9 mouse cellular contexts compared by ENCODE assay signal in the genomic region with DNA sequence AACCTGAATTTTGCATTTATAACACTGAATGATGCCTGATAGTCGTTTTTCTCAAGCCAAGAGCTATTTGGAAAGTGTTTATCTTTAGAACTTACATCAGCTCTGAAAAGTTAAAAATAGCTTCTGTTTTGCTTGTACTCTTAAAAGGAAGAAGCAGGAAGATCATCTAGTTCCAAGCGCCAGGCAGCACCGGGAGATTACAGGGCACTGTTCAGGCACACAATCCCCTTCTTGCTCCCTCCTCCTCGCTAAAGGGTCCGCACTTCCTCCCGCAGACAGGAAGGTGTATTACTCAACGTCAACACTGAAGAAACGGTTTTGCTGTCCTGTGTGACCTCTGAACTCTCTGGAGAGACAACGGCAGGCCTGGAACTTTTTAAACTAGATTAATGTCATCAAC. TPM values are rescaled to one million over a fixed set of nuclear protein-coding genes. Genes with fewer than 3 reads are reported as not detected.
DNase-seq lines count a peak whose midpoint lies in the region; ATAC-seq and TF ChIP-seq lines count a peak whose summit lies in the region.
"Had no signal": no experiment of that assay in that cellular context is flagged by ENCODE, and none has a peak within 500 bp of the region (broad histone marks: within the 10 kb centered on the region; RNA-seq: fewer than 3 reads in every experiment).

No protein-coding gene starts in this region.

- H3K36me3 ChIP-seq in heart, postnatal 0 days (replicated peaks; ENCODE audit: control insufficient read depth, insufficient read depth, low read length) = no peaks in the 10 kb centered on the region
- H3K36me3 ChIP-seq in liver, embryonic 16.5 days (ENCODE audit: control insufficient read depth, insufficient read depth) = no peaks in the 10 kb centered on the region
- H3K36me3 ChIP-seq in stomach, postnatal 0 days (ENCODE audit: control insufficient read depth, insufficient read depth, low read length) = no peaks in the 10 kb centered on the region
- no peaks in the 10 kb centered on the region for H3K36me3 ChIP-seq in hindbrain, embryonic 10.5 days
- H3K36me3 ChIP-seq: limb, embryonic 13.5 days had no signal

- peak overlapping the region; percentile 97 for H3K27ac ChIP-seq in heart, postnatal 0 days (ENCODE audit: low read depth)
- H3K27ac ChIP-seq in liver, embryonic 16.5 days (ENCODE audit: low read length) = peak overlapping the region; percentile 42
- peak overlapping the region; percentile 73 for H3K27ac ChIP-seq in stomach, postnatal 0 days (replicated peaks)
- H3K27ac ChIP-seq in hindbrain, embryonic 10.5 days = no peak overlapping the region
- H3K27ac ChIP-seq: limb, embryonic 13.5 days had no signal

- intact Hi-C loops in left cerebral cortex, postnatal 36 days (cut with DNase I) = no loop called here

- DNase-seq in thymus, postnatal 25 days = peak; percentile 16
- no peak for DNase-seq in thymus, postnatal 10 days (ENCODE audit: low spot score in 2 of 2)
- DNase-seq in heart, postnatal 0 days (ENCODE audit: low spot score) = peak; percentile 95
- no peak for DNase-seq in stomach, postnatal 0 days (ENCODE audit: low spot score)
- DNase-seq in spleen, adult 18-20 months = no peak
- DNase-seq in left cerebral cortex, postnatal 36 days (ENCODE audit: low spot score in 2 of 2) = no peak
- DNase-seq in hindbrain, embryonic 10.5 days (ENCODE audit: low spot score) = no peak

- peak overlapping the region; percentile 21 for H3K9ac ChIP-seq in heart, postnatal 0 days (replicated peaks; ENCODE audit: low read depth, low read length)
- H3K9ac ChIP-seq in liver, embryonic 16.5 days (ENCODE audit: low read depth, low read length) = no peak overlapping the region
- no peak overlapping the region for H3K9ac ChIP-seq in stomach, postnatal 0 days (ENCODE audit: low read length)
- H3K9ac ChIP-seq: limb, embryonic 13.5 days had no signal

- H3K9me3 ChIP-seq in heart, postnatal 0 days (replicated peaks; ENCODE audit: control insufficient read depth, low read length) = no peaks in the 10 kb centered on the region
- H3K9me3 ChIP-seq in liver, embryonic 16.5 days (replicated peaks; ENCODE audit: control insufficient read depth, low read length) = no peaks in the 10 kb centered on the region
- H3K9me3 ChIP-seq in stomach, postnatal 0 days (ENCODE audit: control insufficient read depth, low read length) = no peaks in the 10 kb centered on the region
- no peaks in the 10 kb centered on the region for H3K9me3 ChIP-seq in hindbrain, embryonic 10.5 days
- H3K9me3 ChIP-seq: limb, embryonic 13.5 days had no signal

- no peak overlapping the region for H3K4me3 ChIP-seq in heart, postnatal 0 days (ENCODE audit: low read depth, low read length)
- H3K4me3 ChIP-seq in liver, embryonic 16.5 days (ENCODE audit: low read depth, low read length) = no peak overlapping the region
- no peak overlapping the region for H3K4me3 ChIP-seq in stomach, postnatal 0 days (ENCODE audit: low read depth, low read length)
- H3K4me3 ChIP-seq in hindbrain, embryonic 10.5 days = no peak overlapping the region
- H3K4me3 ChIP-seq: limb, embryonic 13.5 days had no signal

- no peaks in the 10 kb centered on the region for H3K27me3 ChIP-seq in heart, postnatal 0 days (ENCODE audit: control insufficient read depth, insufficient read depth, low read length)
- H3K27me3 ChIP-seq in liver, embryonic 16.5 days (ENCODE audit: control insufficient read depth, insufficient read depth, low read depth, low read length) = no peaks in the 10 kb centered on the region
- no peaks in the 10 kb centered on the region for H3K27me3 ChIP-seq in stomach, postnatal 0 days (ENCODE audit: control insufficient read depth, insufficient read depth, low read length)
- H3K27me3 ChIP-seq in hindbrain, embryonic 10.5 days (ENCODE audit: insufficient read depth, poor library complexity, severe bottlenecking) = no peaks in the 10 kb centered on the region
- H3K27me3 ChIP-seq: limb, embryonic 13.5 days had no signal

- TF ChIP-seq CTCF in heart, postnatal 0 days (IDR thresholded peaks at IDR 0.05; ENCODE audit: low read depth) = no peak
- TF ChIP-seq CTCF in stomach, postnatal 0 days (IDR thresholded peaks at IDR 0.05; ENCODE audit: low read depth) = no peak

- peaks cover 53% of the 10 kb centered on the region for H3K4me1 ChIP-seq in heart, postnatal 0 days (ENCODE audit: control insufficient read depth, insufficient read depth)
- H3K4me1 ChIP-seq in liver, embryonic 16.5 days (ENCODE audit: control insufficient read depth, low read depth, low read length) = peaks cover 16% of the 10 kb centered on the region
- 0 out of 2 replicates have a peak, but pooled peaks cover 3% of the 10 kb centered on the region for H3K4me1 ChIP-seq in stomach, postnatal 0 days (replicated peaks; ENCODE audit: control insufficient read depth, insufficient read depth)
- peaks cover 8% of the 10 kb centered on the region; the same call in 1 of the 2 replicates for H3K4me1 ChIP-seq in hindbrain, embryonic 10.5 days (replicated peaks)

- 0 out of 2 replicates have a peak, but pooled peaks have one; percentile 12 for TF ChIP-seq EP300 in heart, postnatal 0 days (IDR thresholded peaks at IDR 0.05; ENCODE audit: low read depth)
- TF ChIP-seq EP300 in stomach, postnatal 0 days (optimal IDR thresholded peaks at IDR 0.05) = no peak

- ATAC-seq in heart, postnatal 0 days (ENCODE audit: insufficient read depth, low read depth) = peak; percentile 86
- ATAC-seq in liver, embryonic 16.5 days (ENCODE audit: low read depth) = peak; percentile 43; the same call in 1 of the 2 replicates
- ATAC-seq in stomach, postnatal 0 days (ENCODE audit: low FRiP score, low TSS enrichment) = peak; percentile 47; the same call in 1 of the 2 replicates

- peak overlapping the region; percentile 46 for H3K4me2 ChIP-seq in heart, postnatal 0 days (ENCODE audit: low read depth, low read length)
- no peak overlapping the region for H3K4me2 ChIP-seq in liver, embryonic 16.5 days (ENCODE audit: low read depth, low read length)
- H3K4me2 ChIP-seq in stomach, postnatal 0 days (replicated peaks; ENCODE audit: low read depth) = no peak overlapping the region
- H3K4me2 ChIP-seq: limb, embryonic 13.5 days had no signal

- under 1% methylated on average over 9 of the region's 9 CpGs for WGBS in heart, postnatal 0 days
- 4% methylated on average over 9 of the region's 9 CpGs for WGBS in liver, embryonic 16.5 days (ENCODE audit: insufficient replicate concordance)
- 23% methylated on average over 9 of the region's 9 CpGs for WGBS in stomach, postnatal 0 days
- 72% methylated on average over 9 of the region's 9 CpGs for WGBS in hindbrain, embryonic 10.5 days

RNA-seq across cellular contexts. Expression of a gene that starts 22.4 kb away (rescaled TPM):
- 65.2 and 70.0 TPM in 2 replicates for total RNA-seq in heart, postnatal 0 days (2014; rRNA removed; ENCODE audit: low replicate concordance)
- polyA plus RNA-seq in heart, postnatal 0 days (2015; fragmentation: Nextera tagmentation; extraction: Ambion mirVana) = 41.4 and 44.1 TPM in 2 replicates
- 10.7 and 11.0 TPM in 2 replicates for polyA plus RNA-seq in liver, embryonic 16.5 days (2015; fragmentation: Nextera tagmentation; extraction: Ambion mirVana)
- polyA plus RNA-seq in stomach, postnatal 0 days (2015; fragmentation: Nextera tagmentation; extraction: Ambion mirVana) = 36.1 and 41.4 TPM in 2 replicates
- total RNA-seq in left cerebral cortex, postnatal 36 days (2021) = 100 to 1,000 TPM; 117 to 144 TPM
- polyA plus RNA-seq in hindbrain, embryonic 10.5 days (2016; fragmentation: Nextera tagmentation; extraction: Ambion mirVana) = 44.4 and 52.0 TPM in 2 replicates

RNA-seq across cellular contexts. Expression of a gene that starts 58.8 kb away (rescaled TPM):
- total RNA-seq in heart, postnatal 0 days (2014; rRNA removed; ENCODE audit: low replicate concordance) = 11.8 and 30.8 TPM in 2 replicates
- 31.3 and 31.8 TPM in 2 replicates for polyA plus RNA-seq in heart, postnatal 0 days (2015; fragmentation: Nextera tagmentation; extraction: Ambion mirVana)
- polyA plus RNA-seq in liver, embryonic 16.5 days (2015; fragmentation: Nextera tagmentation; extraction: Ambion mirVana) = 27.0 and 27.7 TPM in 2 replicates
- polyA plus RNA-seq in stomach, postnatal 0 days (2015; fragmentation: Nextera tagmentation; extraction: Ambion mirVana) = 26.1 and 27.3 TPM in 2 replicates
- 10 to 100 TPM; 39.5 to 49.0 TPM for total RNA-seq in left cerebral cortex, postnatal 36 days (2021)
- polyA plus RNA-seq in hindbrain, embryonic 10.5 days (2016; fragmentation: Nextera tagmentation; extraction: Ambion mirVana) = 77.4 and 92.5 TPM in 2 replicates

Comparison
In these comparisons a context has a peak if more than half of its experiments do, and no peak if none do; other contexts are left out.
1. DNase-seq: peak in thymus, postnatal 25 days (single experiment) and heart, postnatal 0 days (single experiment); none in thymus, postnatal 10 days (0 of 2), stomach, postnatal 0 days (single experiment), spleen, adult 18-20 months (0 of 2), left cerebral cortex, postnatal 36 days (0 of 2) and hindbrain, embryonic 10.5 days (single experiment).
2. Peak in every context shown above with its lines, with median percentiles within 50 percentile points of each other: ATAC-seq.